Mouse (Mus musculus): ENCODE data around the gene H2-K1. TPM values are rescaled to one million over a fixed set of nuclear protein-coding genes. Genes with fewer than 3 reads are reported as not detected.

The H2-K1 gene
- polyA plus RNA-seq, 1 experiment from 2014 or later = 137 TPM

DNA sequence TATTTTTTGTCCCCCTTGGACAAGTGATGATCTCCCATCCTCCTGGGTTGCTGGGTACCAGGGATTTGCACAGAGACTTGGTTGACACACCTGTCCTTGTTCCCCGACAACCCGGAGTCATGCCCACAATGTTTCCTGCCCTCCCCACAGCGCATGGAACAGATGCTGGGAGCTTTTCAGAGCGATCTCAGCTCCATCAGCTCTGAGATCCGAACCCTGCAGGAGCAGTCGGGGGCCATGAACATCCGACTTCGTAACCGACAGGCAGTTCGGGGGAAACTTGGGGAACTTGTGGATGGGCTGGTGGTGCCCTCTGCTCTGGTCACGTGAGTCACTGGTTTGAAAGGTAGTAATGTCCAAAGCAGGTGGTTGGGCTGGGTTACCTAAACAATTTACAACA, 41.7 kb downstream of the H2-K1 start:
- Histone ChIP-seq H3K4me3 (ENCODE audit: low read depth, low read length) (no peak overlapping the region), H3K9me3 (ENCODE audit: control insufficient read depth, low read length) (no peaks in the 10 kb centered on the region), H3K4me2 (ENCODE audit: low read length) (no peak overlapping the region), H3K9ac (ENCODE audit: low read length) (no peak overlapping the region), H3K27ac (ENCODE audit: low read depth) (no peak overlapping the region), H3K27me3 (replicated peaks; ENCODE audit: control insufficient read depth, insufficient read depth, low read length) (no peaks in the 10 kb centered on the region), H3K36me3 (ENCODE audit: control insufficient read depth, insufficient read depth, low read length) (peaks cover 62% of the 10 kb centered on the region), H3K4me1 (replicated peaks; ENCODE audit: control insufficient read depth, insufficient read depth, low read length) (peaks cover 19% of the 10 kb centered on the region)
- ATAC-seq (replicated peaks; ENCODE audit: low FRiP score, low TSS enrichment, low read depth) = no peak
- 94% methylated on average over 11 of the region's 11 CpGs for WGBS
- no peak for DNase-seq (ENCODE audit: low spot score)

DNA sequence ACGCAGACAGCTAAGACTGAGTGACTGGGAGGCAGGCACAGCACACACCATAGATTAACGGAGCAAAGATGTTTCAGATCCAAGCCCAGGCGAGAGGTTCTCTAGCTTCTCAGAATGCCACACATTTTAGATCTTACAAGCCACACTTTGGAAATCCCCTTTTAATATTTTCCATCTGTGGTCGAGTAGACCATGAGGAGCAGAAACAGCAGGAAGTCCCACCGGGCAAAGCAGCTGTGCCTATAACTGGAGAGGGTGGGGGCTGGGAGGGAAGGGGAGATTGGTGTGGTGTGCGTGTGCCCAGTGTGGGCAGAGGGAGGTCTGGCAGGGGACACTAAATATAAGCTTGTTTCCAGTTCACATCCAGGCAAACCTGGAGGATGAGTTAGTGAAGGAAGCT, 42.7 kb downstream of the H2-K1 start:
- Histone ChIP-seq H3K4me2 (ENCODE audit: low read length) (no peak overlapping the region), H3K27ac (ENCODE audit: low read depth) (no peak overlapping the region), H3K27me3 (replicated peaks; ENCODE audit: control insufficient read depth, insufficient read depth, low read length) (no peaks in the 10 kb centered on the region), H3K36me3 (ENCODE audit: control insufficient read depth, insufficient read depth, low read length) (peaks cover 62% of the 10 kb centered on the region), H3K9ac (ENCODE audit: low read length) (no peak overlapping the region), H3K4me1 (replicated peaks; ENCODE audit: control insufficient read depth, insufficient read depth, low read length) (peaks cover 29% of the 10 kb centered on the region), H3K4me3 (ENCODE audit: low read depth, low read length) (no peak overlapping the region), H3K9me3 (ENCODE audit: control insufficient read depth, low read length) (no peaks in the 10 kb centered on the region)
- ATAC-seq (replicated peaks; ENCODE audit: low FRiP score, low TSS enrichment, low read depth) (no peak), DNase-seq (ENCODE audit: low spot score) (no peak)
- 91% methylated on average over 6 of the region's 6 CpGs for WGBS

DNA sequence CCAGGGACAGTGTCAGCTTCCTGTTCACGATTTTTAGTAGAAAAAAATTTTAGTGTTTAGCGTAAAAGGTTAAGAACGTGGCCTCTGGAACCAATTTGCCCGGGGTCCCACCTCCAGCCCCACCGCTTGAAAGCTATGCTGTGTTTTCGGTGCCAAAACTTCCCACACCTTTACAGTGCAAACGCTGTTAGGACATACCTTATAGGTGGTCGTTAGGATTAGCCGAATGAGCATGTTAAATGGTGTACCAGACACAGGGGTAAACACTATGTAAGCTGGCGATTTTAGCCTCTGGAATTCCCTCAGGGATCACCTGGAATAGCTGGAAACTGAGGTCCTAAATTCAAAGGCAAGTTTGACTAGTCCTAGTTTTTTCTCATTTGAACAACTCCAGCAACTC, 43.8 kb downstream of the H2-K1 start:
- no peaks in the 10 kb centered on the region for H3K27me3 ChIP-seq (replicated peaks; ENCODE audit: control insufficient read depth, insufficient read depth, low read length)
- peak overlapping the region; percentile 78 for H3K9ac ChIP-seq (ENCODE audit: low read length)
- H3K9me3 ChIP-seq (ENCODE audit: control insufficient read depth, low read length) = no peaks in the 10 kb centered on the region
- ATAC-seq (replicated peaks; ENCODE audit: low FRiP score, low TSS enrichment, low read depth) = no peak
- no peak for DNase-seq (ENCODE audit: low spot score)
- H3K36me3 ChIP-seq (ENCODE audit: control insufficient read depth, insufficient read depth, low read length) = peaks cover 58% of the 10 kb centered on the region
- peak overlapping the region; percentile 99 for H3K4me3 ChIP-seq (ENCODE audit: low read depth, low read length)
- H3K27ac ChIP-seq (ENCODE audit: low read depth) = peak overlapping the region; percentile 92
- peak overlapping the region; percentile 99 for H3K4me2 ChIP-seq (ENCODE audit: low read length)
- peaks cover 34% of the 10 kb centered on the region for H3K4me1 ChIP-seq (replicated peaks; ENCODE audit: control insufficient read depth, insufficient read depth, low read length)
- 7% methylated on average over 10 of the region's 10 CpGs for WGBS

DNA sequence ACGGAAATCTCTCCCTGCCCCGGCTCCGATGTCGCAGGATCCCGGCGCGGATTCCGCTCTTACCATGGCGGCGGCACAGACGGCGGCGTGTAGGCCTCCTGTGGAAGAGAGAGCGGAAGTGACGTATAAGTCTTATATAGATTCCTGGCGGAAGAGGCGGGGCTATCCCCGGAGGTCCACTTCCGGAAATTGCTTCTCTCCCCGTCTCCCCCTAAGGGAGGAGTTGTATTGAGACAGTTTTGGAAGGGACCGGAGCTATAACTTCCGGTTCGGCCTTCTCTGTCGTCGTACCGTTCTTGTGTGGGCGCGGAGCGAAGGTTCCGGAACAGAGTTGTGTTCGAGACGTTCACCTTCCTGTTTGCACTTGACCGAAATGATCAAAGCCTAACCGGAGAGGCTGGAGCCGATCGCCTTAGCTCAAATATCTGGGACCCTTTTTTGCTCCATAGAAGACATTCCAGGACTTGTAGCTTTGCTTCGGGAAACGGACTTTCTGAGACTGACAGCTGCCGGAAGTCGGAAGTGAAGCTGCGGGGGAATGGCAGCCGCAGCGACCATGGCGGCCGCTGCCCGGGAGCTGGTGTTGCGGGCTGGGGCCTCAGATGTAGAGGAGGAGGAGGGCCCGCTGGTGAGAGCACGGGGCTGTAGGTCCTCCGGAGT, 44.5 kb downstream of the H2-K1 start, which contains the start of the genes Vps52 and Rps18:
Vps52 (plus strand) TSS at position 258 of the 660 bp plus-strand sequence.
Rps18 (minus strand) TSS at position 447 of the 660 bp plus-strand sequence.
- DNase-seq (ENCODE audit: low spot score) = peak; percentile 98
- H3K27me3 ChIP-seq (replicated peaks; ENCODE audit: control insufficient read depth, insufficient read depth, low read length) = no peaks in the 10 kb centered on the region
- WGBS = under 1% methylated on average over 50 of the region's 50 CpGs
- peak within 1 kb of the TSS; percentile 92 for H3K27ac ChIP-seq (ENCODE audit: low read depth)
- H3K36me3 ChIP-seq (ENCODE audit: control insufficient read depth, insufficient read depth, low read length) = peaks cover 52% of the 10 kb centered on the region
- H3K9ac ChIP-seq (ENCODE audit: low read length) = peak within 1 kb of the TSS; percentile 99
- no peaks in the 10 kb centered on the region for H3K9me3 ChIP-seq (ENCODE audit: control insufficient read depth, low read length)
- peak within 1 kb of the TSS; percentile 99 for H3K4me3 ChIP-seq (ENCODE audit: low read depth, low read length)
- ATAC-seq (replicated peaks; ENCODE audit: low FRiP score, low TSS enrichment, low read depth) = peak; percentile 80
- H3K4me2 ChIP-seq (ENCODE audit: low read length) = peak within 1 kb of the TSS; percentile 99
- peaks cover 34% of the 10 kb centered on the region for H3K4me1 ChIP-seq (replicated peaks; ENCODE audit: control insufficient read depth, insufficient read depth, low read length)

DNA sequence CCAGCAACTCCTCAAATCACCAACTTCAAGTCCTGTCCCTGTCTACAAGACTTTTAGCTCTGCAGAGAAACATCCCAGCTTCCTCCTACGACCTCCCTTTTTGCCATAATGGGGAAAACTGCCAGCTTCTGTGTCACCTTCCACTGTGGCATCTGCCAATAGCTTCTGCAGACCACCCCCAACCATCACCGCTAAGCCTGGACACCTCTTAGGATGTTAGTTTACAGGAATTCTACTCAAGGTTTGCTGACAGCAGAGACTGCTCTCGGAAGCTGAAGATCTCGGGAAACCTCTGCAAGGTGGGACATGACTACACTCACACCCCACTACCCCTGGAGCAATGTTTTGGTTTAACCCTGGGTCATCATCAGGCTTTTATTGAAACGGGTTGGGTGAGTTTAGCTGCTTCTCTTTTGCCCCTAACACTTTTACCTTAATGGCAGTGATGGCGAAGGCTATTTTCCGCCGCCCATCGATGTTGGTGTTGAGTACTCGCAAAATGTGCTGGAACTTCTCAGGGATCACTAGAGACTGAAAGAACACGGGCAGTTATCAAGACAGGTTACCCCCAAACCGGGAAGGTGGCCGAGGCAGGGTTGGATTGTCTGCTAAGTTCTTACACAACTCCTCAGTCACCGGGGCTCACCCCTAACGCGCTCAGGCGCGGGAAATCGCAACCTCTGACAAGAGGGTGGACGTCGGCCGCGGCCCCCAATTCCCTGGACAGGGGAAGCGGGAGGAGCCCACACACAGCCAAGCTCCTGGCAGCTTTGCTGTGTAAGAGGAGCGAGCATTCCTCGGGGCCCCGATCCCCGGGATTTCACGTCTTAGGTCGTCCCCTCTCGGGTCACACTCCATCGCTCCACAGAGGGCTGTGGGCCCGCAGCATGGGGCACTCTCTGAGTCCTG, 45.2 kb downstream of the H2-K1 start:
- H3K36me3 ChIP-seq (ENCODE audit: control insufficient read depth, insufficient read depth, low read length) = peaks cover 46% of the 10 kb centered on the region
- H3K4me2 ChIP-seq (ENCODE audit: low read length) = peak overlapping the region; percentile 99
- H3K27me3 ChIP-seq (replicated peaks; ENCODE audit: control insufficient read depth, insufficient read depth, low read length) = no peaks in the 10 kb centered on the region
- H3K9ac ChIP-seq (ENCODE audit: low read length) = peak overlapping the region; percentile 99
- H3K4me3 ChIP-seq (ENCODE audit: low read depth, low read length) = peak overlapping the region; percentile 99
- H3K4me1 ChIP-seq (replicated peaks; ENCODE audit: control insufficient read depth, insufficient read depth, low read length) = peaks cover 41% of the 10 kb centered on the region
- WGBS = under 1% methylated on average over 33 of the region's 33 CpGs
- peak overlapping the region; percentile 92 for H3K27ac ChIP-seq (ENCODE audit: low read depth)
- DNase-seq (ENCODE audit: low spot score) (no peak), ATAC-seq (replicated peaks; ENCODE audit: low FRiP score, low TSS enrichment, low read depth) (peak; percentile 25)
- no peaks in the 10 kb centered on the region for H3K9me3 ChIP-seq (ENCODE audit: control insufficient read depth, low read length)

DNA sequence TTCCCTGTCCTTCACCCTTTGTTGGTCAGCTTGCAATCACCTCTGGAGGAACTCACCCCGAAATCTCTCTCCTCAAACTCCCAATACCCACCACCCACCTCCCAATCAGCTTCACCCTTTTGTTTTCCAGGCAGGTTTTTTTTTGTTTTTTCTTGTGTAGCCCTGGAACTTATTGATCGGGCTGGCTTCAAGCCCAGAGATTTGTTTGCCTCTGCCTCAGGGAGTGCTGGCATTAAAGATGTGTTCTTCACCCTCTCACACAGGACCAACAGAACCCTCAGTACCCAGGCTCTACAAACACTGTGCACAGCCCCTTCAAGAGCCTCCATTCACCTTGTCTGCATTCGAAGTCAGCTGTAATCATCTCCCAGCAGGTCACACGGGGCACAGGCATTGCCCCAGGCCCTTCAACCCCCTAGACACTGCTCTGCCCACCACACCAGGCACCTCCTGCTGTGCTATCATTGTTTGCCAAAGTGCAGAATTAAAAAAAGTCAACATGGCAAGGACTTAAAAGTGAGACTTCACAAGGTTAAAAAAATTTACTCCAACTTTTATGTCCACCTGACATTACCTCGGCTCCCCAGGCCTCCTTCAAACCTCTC, 46.1 kb downstream of the H2-K1 start:
- WGBS = 46% methylated on average over 5 of the region's 5 CpGs
- H3K27ac ChIP-seq (ENCODE audit: low read depth) = peak overlapping the region; percentile 92
- peak overlapping the region; percentile 99 for H3K9ac ChIP-seq (ENCODE audit: low read length)
- DNase-seq (ENCODE audit: low spot score) = no peak
- peaks cover 48% of the 10 kb centered on the region for H3K4me1 ChIP-seq (replicated peaks; ENCODE audit: control insufficient read depth, insufficient read depth, low read length)
- peaks cover 43% of the 10 kb centered on the region for H3K36me3 ChIP-seq (ENCODE audit: control insufficient read depth, insufficient read depth, low read length)
- no peak for ATAC-seq (replicated peaks; ENCODE audit: low FRiP score, low TSS enrichment, low read depth)
- no peaks in the 10 kb centered on the region for H3K27me3 ChIP-seq (replicated peaks; ENCODE audit: control insufficient read depth, insufficient read depth, low read length)
- no peaks in the 10 kb centered on the region for H3K9me3 ChIP-seq (ENCODE audit: control insufficient read depth, low read length)
- H3K4me3 ChIP-seq (ENCODE audit: low read depth, low read length) = peak overlapping the region; percentile 99
- H3K4me2 ChIP-seq (ENCODE audit: low read length) = peak overlapping the region; percentile 99

DNA sequence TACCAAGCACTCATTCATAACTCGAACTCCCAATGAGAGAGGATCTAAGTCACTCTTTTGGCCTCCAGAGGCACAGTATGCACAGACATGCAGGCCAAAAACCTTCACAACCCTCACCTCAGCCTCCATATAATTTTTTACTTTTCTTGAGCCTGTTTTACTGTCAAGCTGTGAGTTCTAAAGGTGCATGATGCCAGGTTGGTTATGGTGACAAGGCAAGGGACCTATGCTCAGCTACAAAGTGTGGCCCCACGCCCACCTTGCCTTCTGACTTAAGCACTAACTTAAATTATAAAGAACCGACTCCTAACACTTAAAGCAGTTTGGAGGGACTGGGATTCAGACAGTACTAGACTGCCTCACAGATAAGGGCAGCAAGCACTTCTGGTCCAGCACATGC, 46.8 kb downstream of the H2-K1 start:
- no peaks in the 10 kb centered on the region for H3K9me3 ChIP-seq (ENCODE audit: control insufficient read depth, low read length)
- no peak overlapping the region for H3K27ac ChIP-seq (ENCODE audit: low read depth)
- ATAC-seq (replicated peaks; ENCODE audit: low FRiP score, low TSS enrichment, low read depth) (no peak), DNase-seq (ENCODE audit: low spot score) (no peak)
- 78% methylated on average over 3 of the region's 3 CpGs for WGBS
- H3K4me1 ChIP-seq (replicated peaks; ENCODE audit: control insufficient read depth, insufficient read depth, low read length) = peaks cover 48% of the 10 kb centered on the region
- peak overlapping the region; percentile 99 for H3K4me2 ChIP-seq (ENCODE audit: low read length)
- peaks cover 41% of the 10 kb centered on the region for H3K36me3 ChIP-seq (ENCODE audit: control insufficient read depth, insufficient read depth, low read length)
- H3K4me3 ChIP-seq (ENCODE audit: low read depth, low read length) = peak overlapping the region; percentile 0; the same call in 1 of the 2 replicates
- H3K9ac ChIP-seq (ENCODE audit: low read length) = peak overlapping the region; percentile 32; the same call in 1 of the 2 replicates
- H3K27me3 ChIP-seq (replicated peaks; ENCODE audit: control insufficient read depth, insufficient read depth, low read length) = no peaks in the 10 kb centered on the region

DNA sequence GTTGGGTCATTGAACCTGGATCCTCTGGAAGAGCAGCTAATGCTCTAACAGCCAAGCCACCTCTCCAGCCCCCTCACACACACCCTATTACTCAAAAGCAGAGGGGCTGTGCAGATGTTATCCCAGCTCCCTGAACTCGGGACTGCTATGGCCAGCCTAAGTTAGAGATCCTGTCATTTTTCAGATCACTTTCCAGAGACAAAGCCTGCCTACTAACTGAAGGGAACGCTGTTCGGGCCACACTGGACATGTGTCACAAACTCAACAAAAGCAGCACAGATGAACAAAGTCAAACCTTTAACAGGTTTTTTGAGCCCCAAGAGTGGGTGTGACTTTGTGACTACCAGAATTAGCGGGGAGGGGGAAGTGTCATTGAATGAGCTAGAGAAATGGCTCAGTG, 47.3 kb downstream of the H2-K1 start:
- H3K4me2 ChIP-seq (ENCODE audit: low read length) = peak overlapping the region; percentile 99
- no peak overlapping the region for H3K27ac ChIP-seq (ENCODE audit: low read depth)
- WGBS = 77% methylated on average over 4 of the region's 4 CpGs
- peaks cover 46% of the 10 kb centered on the region for H3K36me3 ChIP-seq (ENCODE audit: control insufficient read depth, insufficient read depth, low read length)
- peaks cover 48% of the 10 kb centered on the region for H3K4me1 ChIP-seq (replicated peaks; ENCODE audit: control insufficient read depth, insufficient read depth, low read length)
- ATAC-seq (replicated peaks; ENCODE audit: low FRiP score, low TSS enrichment, low read depth) = no peak
- H3K4me3 ChIP-seq (ENCODE audit: low read depth, low read length) = peak overlapping the region; percentile 6; the same call in 1 of the 2 replicates
- no peaks in the 10 kb centered on the region for H3K9me3 ChIP-seq (ENCODE audit: control insufficient read depth, low read length)
- DNase-seq (ENCODE audit: low spot score) = no peak
- no peaks in the 10 kb centered on the region for H3K27me3 ChIP-seq (replicated peaks; ENCODE audit: control insufficient read depth, insufficient read depth, low read length)
- H3K9ac ChIP-seq (ENCODE audit: low read length) = peak overlapping the region; percentile 32

Measured in intestine, embryonic 14.5 days (tissue).